Mouse (Mus musculus) hindbrain, embryonic 11.5 days (tissue): ENCODE data around the gene Klhdc7a. TPM values are rescaled to one million over a fixed set of nuclear protein-coding genes. Genes with fewer than 3 reads are reported as not detected.

ENCODE experiments used
- ATAC-seq: fragments of 200-750 bp; cut with Nextera tagmentation; 2 replicates; pipeline ENCODE4 v1.8.0; 2017; ENCODE audit warnings: mild to moderate bottlenecking, moderate TSS enrichment, moderate library complexity; ENCODE audit not compliant: low FRiP score
- DNase-seq: peaks from one replicate; pipeline ENCODE4 v3.0.0-alpha.2; 2015; ENCODE audit warnings: low spot score
- H3K27ac ChIP-seq: fragments of 300-500 bp; sonication (generic); 2 replicates; pipeline ENCODE4 v1.5.1; 2014; ENCODE audit warnings: mild to moderate bottlenecking, low read depth, low read length
- H3K27me3 ChIP-seq: fragments of 300-500 bp; sonication (generic); 2 replicates; pipeline ENCODE4 v1.6.1; 2014; ENCODE audit warnings: mild to moderate bottlenecking, low read length, moderate library complexity, mixed read lengths; ENCODE audit not compliant: control insufficient read depth, insufficient read depth
- H3K36me3 ChIP-seq: fragments of 300-500 bp; sonication (generic); 2 replicates; pipeline ENCODE4 v1.6.1; 2014; ENCODE audit warnings: mild to moderate bottlenecking, low read length, moderate library complexity, mixed read lengths; ENCODE audit not compliant: control insufficient read depth, insufficient read depth
- H3K4me1 ChIP-seq: fragments of 300-500 bp; sonication (generic); replicated peaks from 2 replicates; pipeline ENCODE4 v1.6.1; 2014; ENCODE audit warnings: low read length, mixed read lengths; ENCODE audit not compliant: control insufficient read depth, insufficient read depth
- H3K4me2 ChIP-seq: fragments of 300-500 bp; sonication (generic); replicated peaks from 2 replicates; pipeline ENCODE4 v1.6.1; 2014; ENCODE audit warnings: mild to moderate bottlenecking, low read depth, low read length
- H3K4me3 ChIP-seq: fragments of 300-500 bp; sonication (generic); 2 replicates; pipeline ENCODE4 v1.5.1; 2014; ENCODE audit warnings: low read depth, low read length
- H3K9ac ChIP-seq: fragments of 300-500 bp; sonication (generic); 2 replicates; pipeline ENCODE4 v1.6.1; 2014; ENCODE audit warnings: low read depth, low read length
- H3K9me3 ChIP-seq: fragments of 300-500 bp; sonication (generic); 2 replicates; pipeline ENCODE4 v1.6.1; 2016; ENCODE audit warnings: low read length; ENCODE audit not compliant: control insufficient read depth
- WGBS: fragments of 180-500 bp; shearing (Covaris S2); extraction: QIAGEN DNeasy Blood & Tissue Kit; methylation state at CpG from one replicate; pipeline ENCODE4 v1.1.7; 2014; 5-methylcytosine and 5-hydroxymethylcytosine counted together
- polyA plus RNA-seq: library from polyadenylated mRNA; unstranded; fragments of >200 nt; fragmentation: Nextera tagmentation; extraction: Ambion mirVana; gene quantifications from 2 replicates; pipeline ENCODE4 v1.2.1, GENCODE M21; 2014

The Klhdc7a gene
- polyA plus RNA-seq, 1 experiment from 2014 or later, result 0.29 TPM

GRCm38 (mm10) chr4:139993111-139993755 lies 25.4 kb upstream of the Klhdc7a start:
- peaks cover 4% of the 10 kb centered on the region for H3K4me1 ChIP-seq
- 0 out of 2 replicates have a peak overlapping the region, but pooled peaks have one; percentile 27 for H3K9ac ChIP-seq
- peak overlapping the region; percentile 70 for H3K27ac ChIP-seq
- no peaks in the 10 kb centered on the region for H3K9me3 ChIP-seq
- peak overlapping the region; percentile 28; the same call in 1 of the 2 replicates for H3K4me2 ChIP-seq
- H3K27me3 ChIP-seq, result no peaks in the 10 kb centered on the region
- ATAC-seq (peak; percentile 81), DNase-seq (peak; percentile 59)
- no peaks in the 10 kb centered on the region for H3K36me3 ChIP-seq
- no peak overlapping the region for H3K4me3 ChIP-seq
- WGBS, result 8% methylated on average over 9 of the region's 16 CpGs

- Histone ChIP-seq H3K9ac (no peak overlapping the region), H3K4me2 (no peak overlapping the region), H3K36me3 (no peaks in the 10 kb centered on the region), H3K9me3 (no peaks in the 10 kb centered on the region), H3K27me3 (no peaks in the 10 kb centered on the region), H3K27ac (no peak overlapping the region), H3K4me3 (no peak overlapping the region), H3K4me1 (peaks cover 2% of the 10 kb centered on the region; the same call in 1 of the 2 replicates)
- ATAC-seq (no peak), DNase-seq (peak; percentile 50)
- 7% methylated on average over 7 of the region's 7 CpGs for WGBS
Observed at GRCm38 (mm10) chr4:139986913-139987312, 19.1 kb upstream of the Klhdc7a start.

- H3K4me1 ChIP-seq, result peaks cover 10% of the 10 kb centered on the region
- WGBS, result 36% methylated on average over 5 of the region's 5 CpGs
- no peaks in the 10 kb centered on the region for H3K27me3 ChIP-seq
- no peaks in the 10 kb centered on the region for H3K9me3 ChIP-seq
- no peaks in the 10 kb centered on the region for H3K36me3 ChIP-seq
- no peak for DNase-seq
- no peak overlapping the region for H3K9ac ChIP-seq
- no peak overlapping the region for H3K4me3 ChIP-seq
- H3K4me2 ChIP-seq, result no peak overlapping the region
- H3K27ac ChIP-seq, result no peak overlapping the region
- no peak for ATAC-seq
Observed at GRCm38 (mm10) chr4:139978716-139979115, 10.9 kb upstream of the Klhdc7a start.

- H3K9me3 ChIP-seq, result no peaks in the 10 kb centered on the region
- H3K4me3 ChIP-seq, result no peak overlapping the region
- H3K4me2 ChIP-seq, result no peak overlapping the region
- DNase-seq (peak; percentile 51), ATAC-seq (peak; percentile 63)
- no peaks in the 10 kb centered on the region; the same call in 1 of the 2 replicates for H3K27me3 ChIP-seq
- no peaks in the 10 kb centered on the region for H3K36me3 ChIP-seq
- peaks cover 10% of the 10 kb centered on the region for H3K4me1 ChIP-seq
- no peak overlapping the region for H3K9ac ChIP-seq
- peak overlapping the region; percentile 37 for H3K27ac ChIP-seq
- 11% methylated on average over 5 of the region's 5 CpGs for WGBS
Observed at GRCm38 (mm10) chr4:139977308-139977781, 9.5 kb upstream of the Klhdc7a start.

- Histone ChIP-seq H3K27ac (peak overlapping the region; percentile 47; the same call in 1 of the 2 replicates), H3K9me3 (no peaks in the 10 kb centered on the region), H3K4me3 (no peak overlapping the region), H3K36me3 (no peaks in the 10 kb centered on the region), H3K27me3 (no peaks in the 10 kb centered on the region; the same call in 1 of the 2 replicates), H3K9ac (0 out of 2 replicates have a peak overlapping the region, but pooled peaks have one; percentile 7), H3K4me2 (no peak overlapping the region), H3K4me1 (peaks cover 10% of the 10 kb centered on the region)
- ATAC-seq (no peak), DNase-seq (peak; percentile 48)
- WGBS, result 37% methylated on average over 7 of the region's 7 CpGs
Observed at GRCm38 (mm10) chr4:139974506-139974905, 6.7 kb upstream of the Klhdc7a start.

- DNase-seq (no peak), ATAC-seq (no peak)
- Histone ChIP-seq H3K4me3 (no peak overlapping the region), H3K9ac (no peak overlapping the region), H3K4me1 (no peaks in the 10 kb centered on the region; the same call in 1 of the 2 replicates), H3K4me2 (no peak overlapping the region), H3K27me3 (no peaks in the 10 kb centered on the region), H3K36me3 (no peaks in the 10 kb centered on the region), H3K9me3 (no peaks in the 10 kb centered on the region), H3K27ac (no peak overlapping the region)
- WGBS, result 12% methylated on average over 10 of the region's 10 CpGs
Observed at GRCm38 (mm10) chr4:139967475-139967891, 343 bp downstream of the Klhdc7a start.

- no peaks in the 10 kb centered on the region for H3K27me3 ChIP-seq
- 36% methylated on average over 3 of the region's 3 CpGs for whole genome bisulfite sequencing
- H3K4me3 ChIP-seq, result no peak overlapping the region
- DNase-seq (no peak), ATAC-seq (no peak)
- H3K36me3 ChIP-seq, result no peaks in the 10 kb centered on the region
- no peaks in the 10 kb centered on the region; the same call in 1 of the 2 replicates for H3K4me1 ChIP-seq
- no peaks in the 10 kb centered on the region for H3K9me3 ChIP-seq
- no peak overlapping the region for H3K9ac ChIP-seq
- H3K4me2 ChIP-seq, result no peak overlapping the region
- no peak overlapping the region for H3K27ac ChIP-seq
Observed at GRCm38 (mm10) chr4:139966981-139967380, 845 bp downstream of the Klhdc7a start.

GRCm38 (mm10) chr4:139965596-139966185 lies 2.1 kb downstream of the Klhdc7a start:
- ATAC-seq (no peak), DNase-seq (no peak)
- H3K9ac ChIP-seq, result no peak overlapping the region
- H3K27ac ChIP-seq, result no peak overlapping the region
- no peak overlapping the region for H3K4me3 ChIP-seq
- H3K4me1 ChIP-seq, result no peaks in the 10 kb centered on the region; the same call in 1 of the 2 replicates
- H3K36me3 ChIP-seq, result no peaks in the 10 kb centered on the region
- no peak overlapping the region for H3K4me2 ChIP-seq
- 93% methylated on average over 28 of the region's 28 CpGs for WGBS
- no peaks in the 10 kb centered on the region for H3K27me3 ChIP-seq
- no peaks in the 10 kb centered on the region for H3K9me3 ChIP-seq
